Mouse (Mus musculus): ENCODE results near the gene Rdh8.

DNA sequence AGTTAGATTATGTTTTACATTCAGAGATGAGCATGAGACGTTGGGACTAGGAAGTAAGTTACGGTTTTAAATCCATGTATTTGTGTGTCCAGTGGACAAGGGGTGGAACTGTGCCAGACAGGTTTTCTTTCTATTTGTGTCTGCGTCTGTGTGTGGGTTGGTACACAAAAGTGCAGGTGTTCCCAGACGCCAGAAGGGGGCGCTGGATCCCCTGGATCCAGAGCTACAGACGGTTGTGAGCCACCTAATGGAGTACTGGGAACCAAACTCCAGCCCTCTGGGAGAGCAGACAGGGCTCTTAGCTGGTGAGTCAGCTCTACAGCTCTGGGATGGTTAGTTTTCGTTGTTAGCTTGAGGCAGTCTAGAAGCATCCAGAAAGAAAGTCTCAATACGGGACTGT lies 30.3 kb upstream of the Rdh8 start:
- TF ChIP-seq CTCF (IDR thresholded peaks at IDR 0.05; ENCODE audit: insufficient read depth, low read depth, low read length) (no peak), POLR2A (IDR thresholded peaks at IDR 0.05; ENCODE audit: insufficient read depth, low read depth, low read length) (no peak)
